Mouse (Mus musculus) large intestine, adult 2 months (tissue): Measurements from ENCODE around the gene Lingo3. TPM values are rescaled to one million over a fixed set of nuclear protein-coding genes. Genes with fewer than 3 reads are reported as not detected.
"Not testable (repeated sequence)": the region's sequence is repeated elsewhere in the genome, so short reads cannot be mapped to it uniquely, and the experiment has no call there.

Experiments
- DNase-seq: peaks from one replicate; pipeline ENCODE4 v3.0.0-alpha.2; 2012; ENCODE audit warnings: low read depth, low spot score
- WGBS: fragments of 180-500 bp; shearing (Covaris S2); methylation state at CpG from one replicate; pipeline ENCODE4 v1.1.7; 2018; 5-methylcytosine and 5-hydroxymethylcytosine counted together
- polyA plus RNA-seq: library from polyadenylated mRNA; depleted of rRNA; stranded (reverse); fragments of >200 nt; gene quantifications from 2 replicates; pipeline ENCODE4 v1.2.3, GENCODE M21; 2012

Gene Lingo3
- polyA plus RNA-seq, 1 experiment: 0.05 TPM

DNA sequence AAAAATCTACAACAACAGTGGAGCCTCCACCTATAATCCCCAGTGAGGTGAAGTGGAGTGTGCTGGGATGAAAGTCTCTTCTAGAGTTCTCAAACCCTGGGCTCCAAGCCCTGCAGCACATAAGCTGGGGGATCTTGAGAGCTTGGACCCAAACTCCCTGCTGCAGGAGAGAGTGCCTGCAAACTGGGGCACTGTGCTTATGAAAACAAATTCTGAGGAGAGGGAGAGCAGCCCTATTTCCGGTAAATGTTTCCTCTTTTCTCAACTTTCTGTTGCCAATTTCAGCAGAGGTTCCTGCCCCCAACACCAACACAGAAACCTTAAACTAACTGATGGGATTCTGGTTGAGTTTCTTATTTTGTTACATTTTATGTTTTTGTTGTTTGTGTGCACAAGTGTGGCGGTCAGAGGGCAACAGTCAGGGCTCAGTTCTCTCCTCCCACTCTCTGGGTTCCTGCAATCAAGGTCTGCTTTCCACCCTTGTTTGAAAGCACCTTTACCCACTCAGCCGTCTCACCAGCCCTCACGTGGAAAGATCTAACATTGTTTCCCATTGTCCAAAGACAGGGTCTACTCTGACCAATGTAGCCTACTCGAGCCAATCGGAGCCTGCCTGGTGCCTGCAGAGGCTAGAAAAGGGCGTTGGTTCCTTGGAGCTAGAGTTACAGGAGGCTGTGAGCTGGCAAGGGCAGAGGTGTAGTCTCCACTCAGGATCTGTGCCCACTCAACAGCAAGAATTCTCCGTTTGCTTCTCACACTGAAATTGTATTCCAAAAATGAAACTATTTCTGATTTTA, 19.8 kb downstream of the Lingo3 start:
- no peak for DNase-seq
- 34% methylated on average over 8 of the region's 8 CpGs for WGBS

DNA sequence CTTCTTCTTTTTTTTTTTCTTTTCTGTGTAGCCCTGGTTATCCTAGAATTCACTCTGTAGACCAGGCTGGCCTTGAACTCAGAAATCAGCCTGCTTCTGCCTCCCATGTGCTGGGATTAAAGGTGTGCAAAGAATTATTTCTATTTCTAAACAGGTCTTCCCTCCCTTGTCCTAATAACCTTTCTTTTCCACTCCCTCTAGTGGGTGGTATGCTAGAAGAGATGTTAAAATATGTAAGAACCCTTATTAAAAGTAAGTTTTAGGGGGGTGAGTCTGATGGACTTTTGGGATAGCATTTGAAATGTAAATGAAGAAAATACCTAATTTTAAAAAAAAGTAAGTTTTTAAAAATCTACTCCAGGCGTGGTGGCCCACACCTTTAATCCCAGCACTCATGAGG, 20.5 kb downstream of the Lingo3 start:
- 97% methylated on average over 1 of the region's 1 CpGs for WGBS
- DNase-seq: no peak

DNA sequence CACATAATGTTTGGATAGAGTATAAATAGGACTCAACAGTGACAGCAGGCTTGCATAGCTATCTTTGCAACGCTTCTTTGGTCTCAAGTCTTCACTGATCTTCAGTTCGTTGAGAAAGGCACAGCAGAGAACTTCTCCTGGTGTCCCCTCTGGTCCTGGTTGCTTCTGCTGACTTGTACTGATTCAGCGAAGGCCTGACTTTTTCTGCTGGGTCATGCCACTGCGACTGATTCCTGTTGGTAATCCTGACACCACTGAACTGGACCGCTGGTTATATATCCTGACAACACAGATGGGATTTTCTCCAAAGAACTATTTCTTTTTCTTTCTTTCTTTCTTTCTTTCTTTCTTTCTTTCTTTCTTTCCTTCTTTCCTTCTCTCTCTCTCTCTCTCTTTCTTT, 21.3 kb downstream of the Lingo3 start:
- WGBS: 88% methylated on average over 5 of the region's 5 CpGs
- no peak for DNase-seq

DNA sequence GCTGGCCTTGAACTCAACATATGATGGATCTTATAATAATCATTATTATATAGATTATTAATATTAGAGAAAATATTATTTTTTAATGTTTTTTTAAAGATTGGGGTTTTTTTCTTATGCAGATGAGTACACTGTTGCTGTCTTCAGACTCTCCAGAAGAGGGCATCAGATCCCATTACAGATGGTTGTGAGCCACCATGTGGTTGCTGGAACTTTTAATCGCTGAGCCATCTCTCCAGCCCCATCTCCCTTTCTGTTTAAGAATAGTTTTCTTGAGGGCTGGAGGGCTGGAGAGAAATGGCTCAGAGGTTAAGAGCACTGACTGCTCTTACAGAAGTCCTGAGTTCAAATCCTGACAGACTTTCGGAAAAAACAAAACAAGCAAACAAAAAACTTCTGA, 21.8 kb downstream of the Lingo3 start:
- DNase-seq: no peak
- WGBS: 42% methylated on average over 2 of the region's 2 CpGs

DNA sequence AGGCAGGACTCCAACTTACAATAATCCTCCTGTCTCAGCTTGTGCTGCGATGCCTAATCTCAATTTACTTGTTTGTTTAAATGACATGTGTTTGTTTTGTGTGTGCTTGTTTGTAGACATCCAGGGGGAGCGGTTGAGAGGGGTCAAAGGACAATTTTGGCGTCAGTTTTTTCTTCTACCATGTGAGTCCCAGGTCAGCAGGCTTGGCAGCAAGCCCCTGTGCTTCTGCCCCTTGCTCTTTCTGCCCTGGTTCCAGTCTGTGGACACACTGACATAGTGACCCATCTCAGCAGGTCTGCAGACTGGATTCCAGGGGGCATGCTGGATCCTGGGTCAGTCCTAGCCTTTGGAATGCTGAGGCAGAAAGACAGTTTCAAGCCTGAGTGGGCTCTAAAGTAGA, 24.4 kb downstream of the Lingo3 start:
- 15% methylated on average over 3 of the region's 3 CpGs for WGBS
- no peak for DNase-seq

DNA sequence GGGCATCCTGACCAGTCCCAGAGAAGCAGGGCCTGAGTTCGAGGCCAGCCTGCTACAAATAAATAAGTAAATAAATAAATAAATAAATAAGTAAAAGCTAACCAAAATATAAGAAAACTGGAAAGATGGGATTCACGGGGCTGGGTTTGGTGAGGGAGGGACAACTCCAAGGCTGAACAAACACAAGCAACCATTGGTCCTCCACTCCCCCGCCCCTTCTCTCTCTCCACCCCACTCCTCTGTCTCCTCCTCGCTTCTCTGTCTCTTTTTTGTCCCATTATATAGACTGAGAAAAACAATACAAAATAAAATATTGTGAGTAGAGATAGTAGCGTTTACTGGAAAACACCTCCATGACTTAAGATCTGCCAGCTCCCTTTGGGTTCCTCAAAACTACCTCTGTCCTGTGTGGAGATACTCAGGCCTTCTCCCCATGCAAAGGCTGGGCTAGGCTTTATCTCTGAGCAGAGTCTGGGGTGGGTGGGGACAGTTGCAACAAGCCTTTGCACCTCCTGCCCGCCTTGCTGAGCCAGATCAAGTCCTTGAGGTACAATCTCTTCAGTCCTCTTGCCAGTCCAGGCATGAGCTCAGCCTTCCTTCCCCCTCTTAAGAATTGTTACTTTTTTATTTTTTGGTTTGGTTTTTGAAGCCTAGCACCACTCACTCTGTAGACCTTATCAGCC, 25.1 kb downstream of the Lingo3 start:
- DNase-seq: no peak
- WGBS: 45% methylated on average over 6 of the region's 6 CpGs

DNA sequence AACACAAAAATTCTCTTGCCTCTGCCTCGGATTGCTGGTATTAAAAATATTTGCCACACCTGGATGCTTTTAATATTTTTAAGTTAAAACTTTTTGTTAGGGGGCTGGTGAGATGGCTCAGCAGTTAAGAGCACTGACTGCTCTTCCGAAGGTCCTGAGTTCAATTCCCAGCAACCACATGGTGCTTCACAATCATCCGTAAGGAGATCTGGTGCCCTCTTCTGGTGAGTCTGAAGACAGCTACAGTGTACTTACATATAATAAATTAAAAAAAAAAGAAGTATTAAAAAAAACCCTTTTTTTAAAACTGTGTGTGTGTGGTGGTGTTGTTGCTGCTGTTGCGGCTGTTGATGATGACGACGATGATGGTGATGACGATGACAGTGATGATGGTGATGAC, 25.9 kb downstream of the Lingo3 start:
- not testable (repeated sequence) for DNase-seq

DNA sequence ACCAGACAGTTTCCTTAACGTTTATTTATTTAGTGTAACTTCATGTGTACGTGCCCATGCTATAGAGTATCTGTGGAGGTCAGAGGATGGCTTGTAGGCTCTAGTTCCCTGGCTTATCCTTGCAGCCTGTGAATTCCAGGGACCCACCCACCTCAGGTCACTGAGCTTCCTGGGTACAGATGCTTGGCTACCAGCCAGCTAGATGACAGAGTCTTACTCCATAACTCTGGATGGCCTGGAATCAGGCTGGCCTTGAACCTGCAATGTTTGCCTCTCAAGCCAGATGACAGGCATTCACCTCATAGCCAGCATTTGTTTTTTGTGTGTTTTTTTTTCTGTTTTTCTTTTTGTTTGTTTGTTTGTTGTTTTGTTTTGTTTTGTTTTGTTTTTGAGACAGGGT, 26.7 kb downstream of the Lingo3 start:
- WGBS: 28% methylated on average over 2 of the region's 2 CpGs
- DNase-seq: no peak

More for the DNA sequence above, 25.9 kb downstream of the Lingo3 start:
- 80% methylated on average over 7 of the region's 7 CpGs for WGBS

DNA sequence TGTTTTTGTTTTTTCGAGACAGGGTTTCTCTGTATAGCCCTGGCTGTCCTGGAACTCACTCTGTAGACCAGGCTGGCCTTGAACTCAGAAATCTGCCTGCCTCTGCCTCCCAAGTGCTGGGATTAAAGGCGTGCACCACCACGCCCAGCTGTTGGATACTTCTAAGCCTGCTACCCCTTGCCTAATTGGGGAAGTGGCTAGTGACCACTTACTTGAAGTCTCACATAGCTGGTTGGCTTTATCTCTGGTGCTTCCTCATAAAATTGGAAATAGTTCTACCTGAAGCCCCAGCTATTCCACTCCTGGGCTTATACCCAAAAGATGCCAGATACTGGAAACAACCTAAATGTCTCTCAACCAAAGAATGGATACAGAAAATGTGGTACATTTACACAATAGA, 27.5 kb downstream of the Lingo3 start:
- not testable (repeated sequence) for DNase-seq
- WGBS: 70% methylated on average over 3 of the region's 3 CpGs

DNA sequence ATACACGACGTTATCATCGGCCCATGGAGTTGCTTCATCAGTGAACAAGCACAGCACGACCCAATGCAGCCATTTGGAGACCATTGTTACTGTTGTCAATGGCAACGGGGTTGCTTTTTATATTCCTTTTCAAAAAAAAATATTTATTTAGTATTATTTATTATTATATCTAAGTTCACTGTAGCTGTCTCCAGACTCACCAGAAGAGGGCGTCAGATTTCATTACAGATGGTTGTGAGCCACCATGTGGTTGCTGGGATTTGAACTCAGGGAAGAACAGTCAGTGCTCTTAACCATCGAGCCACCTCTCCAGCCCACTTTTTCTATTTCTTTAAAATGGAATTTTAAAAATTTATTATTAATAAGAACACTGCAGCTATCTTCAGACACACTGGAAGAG, 29.0 kb downstream of the Lingo3 start:
- DNase-seq: no peak
- WGBS: 57% methylated on average over 7 of the region's 7 CpGs

DNA sequence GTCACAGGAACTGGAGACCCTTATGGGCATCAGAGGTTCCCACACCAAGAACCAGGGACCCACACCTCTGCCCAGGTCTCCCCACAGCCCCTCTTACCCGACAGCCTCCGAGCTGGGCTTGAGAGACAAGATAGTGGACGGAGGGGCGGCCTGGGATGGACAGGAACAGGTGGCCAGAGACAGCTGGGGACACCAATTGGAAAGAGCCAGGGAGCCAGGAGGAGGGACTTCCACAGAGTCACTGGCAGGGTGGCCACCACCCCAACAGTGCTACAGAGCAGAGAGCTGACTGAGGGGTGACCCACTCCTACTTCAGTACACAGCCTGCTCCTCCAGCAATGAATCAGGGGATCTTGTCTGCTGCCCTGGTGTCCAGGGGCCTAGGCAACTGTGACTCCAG, 30.5 kb downstream of the Lingo3 start, which contains the start of gene Jsrp1:
Jsrp1 (minus strand) TSS at position 133 of the 400 bp plus-strand sequence.
- DNase-seq: no peak
- WGBS: 83% methylated on average over 4 of the region's 4 CpGs

DNA sequence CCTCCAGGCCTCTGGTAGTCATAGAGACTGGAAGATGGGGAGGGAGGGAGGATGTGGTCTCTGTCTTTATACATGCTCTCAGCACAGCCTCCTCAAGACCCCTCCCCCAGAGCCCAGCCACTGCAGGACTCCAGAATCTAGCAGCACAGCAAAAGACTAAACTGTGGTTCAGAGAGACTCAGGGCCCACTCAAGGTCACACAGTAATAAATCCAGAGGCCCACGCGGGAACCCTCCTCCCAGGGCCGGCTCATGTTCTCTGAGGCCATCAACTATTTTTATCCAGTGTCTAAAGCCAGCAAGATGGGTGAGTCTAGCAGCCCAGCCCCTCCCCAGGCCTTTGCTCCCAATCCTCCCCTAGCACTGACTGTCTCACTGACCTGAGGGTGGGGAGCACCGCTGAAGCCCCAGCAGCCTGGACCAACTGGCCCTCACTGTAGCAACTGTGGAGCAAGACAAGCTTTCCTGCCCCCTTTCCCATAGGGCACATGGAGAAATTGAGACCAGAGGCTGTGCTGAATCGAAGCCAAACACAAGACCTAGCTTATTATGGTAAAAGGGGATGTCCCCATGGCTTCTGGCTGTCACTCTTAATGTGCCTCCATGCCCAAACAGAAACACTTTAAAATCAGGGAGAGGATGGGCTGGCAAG, 31.3 kb downstream of the Lingo3 start:
- 32% methylated on average over 5 of the region's 5 CpGs for WGBS
- DNase-seq: no peak

DNA sequence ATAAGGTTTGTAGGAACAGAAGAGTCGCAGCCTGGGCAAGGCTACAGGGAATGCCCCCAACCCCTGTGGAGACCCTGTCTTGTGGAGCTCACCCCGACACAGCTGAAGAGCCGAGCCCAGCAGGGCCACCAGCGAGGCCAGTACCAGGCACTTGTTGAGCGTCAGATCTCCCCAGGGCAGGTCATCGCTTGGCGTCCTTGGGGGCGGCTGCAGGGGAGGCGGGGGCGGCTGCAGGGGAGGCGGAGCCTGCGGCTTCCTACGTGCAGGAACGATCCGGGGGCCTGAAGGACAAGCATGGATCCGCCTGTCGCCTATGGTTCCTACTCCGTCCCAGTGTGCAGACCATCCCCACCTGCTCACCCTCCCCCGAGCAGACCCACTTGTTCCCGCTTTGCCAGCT, 33.8 kb downstream of the Lingo3 start:
- WGBS: 15% methylated on average over 20 of the region's 20 CpGs
- DNase-seq: no peak

DNA sequence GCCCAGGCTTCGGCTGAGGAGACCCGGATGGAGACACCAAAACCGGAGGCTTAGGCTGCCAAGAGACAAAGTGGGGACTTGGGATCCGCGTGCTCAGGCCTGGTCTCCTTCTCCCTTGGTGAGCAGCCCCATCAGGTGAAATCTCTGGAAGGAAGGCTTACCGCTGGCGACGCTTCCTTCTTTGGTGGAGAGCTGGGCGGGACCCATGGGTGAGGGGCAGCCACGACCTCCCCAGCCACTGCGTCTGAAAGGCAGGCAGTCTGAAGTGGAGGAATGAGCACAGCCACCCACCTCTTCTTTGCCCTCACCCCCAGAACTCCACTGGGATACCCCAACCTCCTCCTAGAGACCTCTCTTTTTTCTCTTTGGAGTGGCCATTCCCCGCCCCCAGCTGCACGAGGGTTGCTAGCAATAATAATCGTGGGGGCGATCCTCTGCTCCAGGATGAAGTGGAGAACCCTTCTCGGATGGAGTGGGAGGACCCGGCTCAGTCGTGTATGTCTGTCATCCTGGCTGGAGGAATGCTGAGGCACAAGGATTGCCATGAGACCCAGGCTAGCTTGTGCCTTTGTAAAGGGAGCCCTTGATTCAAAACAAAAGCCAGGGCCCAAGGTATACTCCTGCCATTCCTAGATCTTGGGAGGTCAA, 34.7 kb downstream of the Lingo3 start:
- no peak for DNase-seq
- WGBS: 19% methylated on average over 18 of the region's 18 CpGs

DNA sequence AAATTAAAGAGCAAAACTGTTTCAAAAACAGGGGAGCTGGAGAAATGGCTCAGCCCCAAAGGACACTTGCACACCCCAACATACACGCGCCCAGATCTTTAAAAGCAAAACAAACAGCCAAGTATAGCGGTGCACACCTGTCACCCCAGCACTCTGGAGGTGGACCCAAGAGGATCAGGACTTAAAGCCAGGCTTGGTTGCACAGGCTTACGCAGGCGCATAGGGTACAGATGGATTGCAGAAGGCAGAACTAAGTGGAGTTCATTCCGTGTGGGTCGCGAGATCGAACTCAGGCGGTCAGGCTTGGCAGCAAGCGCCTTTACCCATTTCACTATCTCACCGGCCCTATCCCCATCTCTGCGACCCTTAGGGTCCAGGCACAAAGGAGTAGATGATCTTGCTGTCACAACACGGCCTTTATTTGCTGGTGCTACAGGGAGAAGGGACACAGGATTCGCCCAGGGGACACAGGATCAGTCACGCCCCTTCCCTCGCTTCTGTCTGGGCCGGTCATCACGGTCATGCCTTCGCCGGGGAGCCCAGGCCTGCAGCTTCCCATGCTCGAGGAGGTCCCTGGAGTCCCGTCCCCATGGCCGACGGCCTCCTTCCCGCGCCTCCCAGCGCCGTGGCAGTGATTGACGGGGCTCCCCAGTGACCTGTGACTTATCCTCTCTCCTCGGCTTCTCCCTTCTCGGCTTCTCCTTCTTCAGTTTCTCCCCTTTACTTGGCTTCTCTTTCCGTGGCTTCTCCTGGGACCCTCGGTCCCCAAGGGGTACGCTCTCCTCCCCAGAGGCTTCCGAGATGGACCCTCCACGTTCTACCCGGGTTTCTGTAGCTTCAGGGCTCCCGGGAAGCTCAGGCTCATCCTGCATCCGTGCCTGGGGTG, 35.5 kb downstream of the Lingo3 start:
- no peak for DNase-seq
- WGBS: 33% methylated on average over 40 of the region's 40 CpGs

DNA sequence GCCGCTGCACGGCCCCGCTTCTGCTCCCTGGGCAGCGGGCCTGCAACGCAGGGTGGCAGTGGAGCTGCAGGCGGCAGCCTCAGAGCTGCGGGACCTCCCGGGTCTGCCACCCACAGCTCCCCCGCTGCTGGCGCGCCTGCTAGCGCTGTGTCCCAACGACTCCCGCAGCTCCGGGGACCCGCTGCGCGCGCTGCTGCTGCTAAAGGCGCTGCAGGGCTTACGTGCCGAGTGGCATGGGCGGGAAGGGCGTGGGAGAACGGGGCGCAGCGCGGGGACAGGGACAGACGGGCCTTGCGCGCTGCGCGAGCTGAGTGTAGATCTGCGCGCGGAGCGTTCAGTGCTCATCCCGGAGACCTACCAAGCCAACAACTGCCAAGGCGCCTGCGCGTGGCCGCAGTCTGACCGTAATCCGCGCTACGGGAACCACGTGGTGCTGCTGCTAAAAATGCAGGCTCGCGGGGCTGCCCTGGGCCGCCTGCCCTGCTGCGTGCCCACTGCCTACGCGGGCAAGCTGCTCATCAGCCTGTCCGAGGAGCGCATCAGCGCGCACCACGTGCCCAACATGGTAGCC, 36.7 kb downstream of the Lingo3 start:
- under 1% methylated on average over 58 of the region's 58 CpGs for WGBS
- no peak for DNase-seq

DNA sequence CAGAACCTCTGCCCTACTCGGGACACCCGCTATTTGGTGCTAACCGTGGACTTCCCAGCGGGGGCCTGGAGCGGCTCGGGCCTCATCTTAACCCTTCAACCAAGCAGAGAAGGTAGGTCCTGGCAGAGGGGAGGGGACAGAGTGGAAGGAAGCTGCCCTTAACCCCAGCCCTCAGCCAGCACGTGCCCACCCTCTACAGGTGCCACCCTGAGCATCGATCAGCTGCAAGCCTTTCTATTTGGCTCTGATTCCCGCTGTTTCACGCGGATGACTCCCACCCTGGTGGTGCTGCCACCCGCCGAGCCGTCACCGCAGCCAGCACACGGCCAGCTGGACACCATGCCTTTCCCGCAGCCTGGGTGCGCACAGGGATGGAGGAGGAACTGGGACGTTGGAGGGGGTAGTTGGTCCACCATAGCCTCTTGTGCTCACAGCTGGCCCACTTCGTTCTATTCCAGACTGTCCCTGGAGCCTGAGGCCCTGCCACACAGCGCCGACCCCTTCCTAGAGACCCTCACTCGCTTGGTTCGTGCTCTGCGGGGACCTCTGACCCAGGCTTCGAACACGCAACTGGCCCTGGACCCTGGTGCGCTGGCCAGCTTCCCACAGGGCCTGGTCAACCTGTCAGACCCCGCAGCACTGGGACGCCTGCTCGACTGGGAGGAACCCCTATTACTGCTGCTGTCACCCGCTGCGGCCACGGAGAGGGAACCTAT, 37.3 kb downstream of the Lingo3 start:
- DNase-seq: no peak
- WGBS: 65% methylated on average over 34 of the region's 34 CpGs

DNA sequence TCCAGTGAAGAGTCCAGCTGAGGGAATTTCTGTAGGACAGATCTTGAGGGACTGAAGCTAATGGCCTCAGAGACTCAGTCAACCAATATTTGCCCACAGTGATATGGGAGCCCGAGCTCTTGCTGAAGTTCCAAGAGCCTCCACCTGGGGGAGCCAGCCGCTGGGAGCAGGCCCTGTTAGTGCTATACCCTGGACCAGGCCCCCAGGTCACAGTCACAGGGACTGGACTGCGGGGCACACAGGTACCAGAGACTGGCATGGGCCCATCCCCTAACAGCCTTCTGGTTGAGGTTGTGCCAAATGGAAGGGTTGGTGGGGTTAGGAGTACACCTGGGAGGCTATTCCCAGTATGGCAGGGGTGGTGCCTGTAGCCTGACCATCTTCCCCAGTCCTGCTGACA, 37.9 kb downstream of the Lingo3 start:
- no peak for DNase-seq
- 14% methylated on average over 3 of the region's 3 CpGs for WGBS
